Mouse (Mus musculus) liver, adult 2 months (tissue): ENCODE data around the gene Oxnad1.

Experiments
- CTCF ChIP-seq: fragments of 200-500 bp; IDR thresholded peaks from 2 replicates; pipeline ENCODE4 v1.5.1; 2011; ENCODE audit warnings: low read depth, low read length, control low read depth
- POLR2A ChIP-seq: fragments of 200-500 bp; IDR thresholded peaks from 2 replicates; pipeline ENCODE4 v1.6.1; 2011; ENCODE audit warnings: low read length, control low read depth; ENCODE audit not compliant: insufficient read depth; ENCODE audit errors: extremely low read depth

DNA sequence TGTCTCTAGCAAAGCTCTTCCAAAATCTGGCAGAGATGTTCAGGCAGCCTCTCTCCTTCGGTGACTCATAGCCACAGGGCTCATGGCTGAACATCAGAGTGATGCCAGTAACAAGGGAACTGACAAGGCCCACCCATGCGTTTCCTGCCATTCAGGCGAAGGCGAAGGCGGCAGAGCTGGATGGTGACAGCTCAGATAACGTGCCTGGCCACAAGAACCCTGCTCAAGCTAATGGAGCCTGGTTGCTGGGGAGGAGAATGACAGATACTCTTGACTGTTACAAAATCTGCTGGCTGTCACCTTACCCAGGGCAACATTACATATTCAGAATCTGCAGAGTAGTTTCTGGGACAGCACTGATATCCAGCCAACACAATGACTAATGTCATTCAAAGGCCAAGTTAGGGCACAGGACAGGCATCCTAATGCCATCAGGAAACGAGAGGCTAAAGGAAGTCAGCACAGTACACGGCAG lies 11.9 kb upstream of the Oxnad1 start:
- TF ChIP-seq CTCF (no peak), POLR2A (no peak)
